9 mouse cellular contexts compared by ENCODE assay signal in the genomic region with DNA sequence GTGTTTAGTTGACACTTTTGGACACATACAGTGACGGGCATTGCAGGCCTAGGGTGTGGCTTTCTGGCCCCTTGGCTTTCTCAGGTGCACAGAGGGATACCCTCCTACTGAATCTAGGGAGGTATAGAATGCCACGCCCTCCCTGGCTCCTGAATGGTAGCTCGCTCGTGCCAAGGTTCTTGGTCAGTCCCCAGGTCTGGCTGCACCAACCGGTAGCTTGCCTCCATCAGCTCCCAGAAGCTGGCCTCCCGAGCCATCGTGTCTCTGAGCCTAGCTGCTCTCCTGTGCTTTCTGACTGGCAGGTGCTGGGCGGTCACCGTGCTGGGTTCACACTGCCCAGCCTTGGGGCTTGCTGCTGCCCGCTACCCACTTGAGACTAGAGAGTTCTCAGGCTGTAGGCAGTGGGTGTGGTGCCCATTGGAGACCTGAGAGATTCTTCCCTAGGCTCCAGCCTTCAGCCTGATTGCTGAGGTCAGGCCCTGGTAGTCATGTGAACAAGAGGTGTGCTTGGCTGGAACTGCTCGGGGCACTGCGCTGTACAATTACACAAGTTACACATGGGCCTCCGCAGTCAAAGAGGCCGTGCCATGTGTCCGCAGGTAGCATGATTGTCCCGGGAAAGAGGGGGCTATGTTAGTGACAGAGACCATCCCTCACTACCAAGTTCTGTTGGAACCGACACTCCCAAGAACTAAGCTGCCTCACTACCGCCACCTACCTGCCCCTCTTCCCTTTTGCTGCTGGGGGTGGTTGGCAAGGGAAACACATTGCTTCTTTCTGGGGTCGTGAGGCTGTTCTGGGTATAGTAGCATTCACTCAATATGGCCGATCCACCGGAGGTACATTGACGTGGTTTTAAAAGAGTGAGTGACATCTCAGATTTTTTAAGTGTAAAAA. TPM values are rescaled to one million over a fixed set of nuclear protein-coding genes. Genes with fewer than 3 reads are reported as not detected.
A peak's percentile ranks its signal among the peaks of the same experiment; 100 is the strongest.
DNase-seq lines count a peak whose midpoint lies in the region; ATAC-seq and TF ChIP-seq lines count a peak whose summit lies in the region.
"Had no signal": no experiment of that assay in that cellular context is flagged by ENCODE, and none has a peak within 500 bp of the region (broad histone marks: within the 10 kb centered on the region; RNA-seq: fewer than 3 reads in every experiment).

No protein-coding gene starts in this region.

- 0 out of 2 replicates have a peak, but pooled peaks have one; percentile 4 for TF ChIP-seq EP300 in ES-Bruce4 (IDR thresholded peaks at IDR 0.05; ENCODE audit: insufficient read depth, low read depth, low read length)

- peaks cover 28% of the 10 kb centered on the region for H3K4me1 ChIP-seq in kidney, postnatal 0 days (replicated peaks; ENCODE audit: insufficient read depth, low read length)
- H3K4me1 ChIP-seq in kidney, embryonic 16.5 days (ENCODE audit: insufficient read depth, low read length), result peaks cover 81% of the 10 kb centered on the region
- peaks cover 7% of the 10 kb centered on the region for H3K4me1 ChIP-seq in ES-Bruce4 (ENCODE audit: control insufficient read depth, insufficient read depth, low read length)
- peaks cover 69% of the 10 kb centered on the region for H3K4me1 ChIP-seq in embryonic facial prominence, embryonic 14.5 days (ENCODE audit: control insufficient read depth, insufficient read depth, low read length)
- peaks cover 100% of the 10 kb centered on the region for H3K4me1 ChIP-seq in limb, embryonic 10.5 days

- no peak overlapping the region for H3K27ac ChIP-seq in kidney, postnatal 0 days
- H3K27ac ChIP-seq in kidney, embryonic 16.5 days (ENCODE audit: low read length), result no peak overlapping the region
- H3K27ac ChIP-seq in ES-Bruce4 (ENCODE audit: insufficient read depth, low read length), result no peak overlapping the region
- 0 out of 2 replicates have a peak overlapping the region, but pooled peaks have one; percentile 68 for H3K27ac ChIP-seq in embryonic facial prominence, embryonic 14.5 days (replicated peaks; ENCODE audit: low read depth, low read length)
- H3K27ac ChIP-seq in limb, embryonic 10.5 days, result peak overlapping the region; percentile 81

- H3K4me2 ChIP-seq in kidney, postnatal 0 days (ENCODE audit: low read length), result no peak overlapping the region
- H3K4me2 ChIP-seq in kidney, embryonic 16.5 days (replicated peaks; ENCODE audit: low read depth, low read length), result no peak overlapping the region
- no peak overlapping the region for H3K4me2 ChIP-seq in embryonic facial prominence, embryonic 14.5 days (ENCODE audit: low read depth, low read length)
- H3K4me2 ChIP-seq: limb, embryonic 12.5 days had no signal

- TF ChIP-seq CTCF in kidney, postnatal 0 days (IDR thresholded peaks at IDR 0.05; ENCODE audit: low read depth), result peak; percentile 63; the same call in 1 of the 2 replicates
- TF ChIP-seq CTCF in ES-Bruce4 (IDR thresholded peaks at IDR 0.05; ENCODE audit: low read depth, low read length), result peak; percentile 81

- 79% methylated on average over 22 of the region's 22 CpGs for WGBS in kidney, postnatal 0 days
- 81% methylated on average over 22 of the region's 22 CpGs for WGBS in kidney, embryonic 16.5 days
- WGBS in embryonic facial prominence, embryonic 14.5 days, result 78% methylated on average over 21 of the region's 22 CpGs
- 83% methylated on average over 22 of the region's 22 CpGs for WGBS in limb, embryonic 10.5 days

- no peak for TF ChIP-seq POLR2A in ES-Bruce4 (IDR thresholded peaks at IDR 0.05; ENCODE audit: insufficient read depth, low read length)

- H3K36me3 ChIP-seq in kidney, postnatal 0 days (ENCODE audit: insufficient read depth, low read length), result peaks cover 6% of the 10 kb centered on the region; the same call in 1 of the 2 replicates
- H3K36me3 ChIP-seq in kidney, embryonic 16.5 days (ENCODE audit: insufficient read depth, low read length), result peaks cover 5% of the 10 kb centered on the region; the same call in 1 of the 2 replicates
- peaks cover 36% of the 10 kb centered on the region for H3K36me3 ChIP-seq in ES-Bruce4 (ENCODE audit: control insufficient read depth, insufficient read depth, low read length, poor library complexity, severe bottlenecking)
- peaks cover 10% of the 10 kb centered on the region; the same call in 1 of the 2 replicates for H3K36me3 ChIP-seq in embryonic facial prominence, embryonic 14.5 days (ENCODE audit: control insufficient read depth, insufficient read depth, low read length)
- peaks cover 13% of the 10 kb centered on the region for H3K36me3 ChIP-seq in limb, embryonic 10.5 days

- no peak overlapping the region for H3K4me3 ChIP-seq in kidney, postnatal 0 days (replicated peaks; ENCODE audit: low read depth, low read length)
- no peak overlapping the region for H3K4me3 ChIP-seq in kidney, embryonic 16.5 days (ENCODE audit: low read length)
- H3K4me3 ChIP-seq in ES-Bruce4 (ENCODE audit: low read depth, low read length), result no peak overlapping the region
- H3K4me3 ChIP-seq in embryonic facial prominence, embryonic 14.5 days (ENCODE audit: low read depth, low read length), result no peak overlapping the region
- H3K4me3 ChIP-seq in limb, embryonic 10.5 days, result no peak overlapping the region
- H3K4me3 ChIP-seq: limb, embryonic 12.5 days had no signal

- no peak overlapping the region for H3K9ac ChIP-seq in kidney, postnatal 0 days (ENCODE audit: low read depth, low read length)
- no peak overlapping the region for H3K9ac ChIP-seq in kidney, embryonic 16.5 days (replicated peaks; ENCODE audit: low read length)
- no peak overlapping the region for H3K9ac ChIP-seq in ES-Bruce4 (ENCODE audit: low read depth, poor library complexity, severe bottlenecking)
- no peak overlapping the region for H3K9ac ChIP-seq in embryonic facial prominence, embryonic 14.5 days (ENCODE audit: low read depth, low read length)
- H3K9ac ChIP-seq: limb, embryonic 12.5 days had no signal

- DNase-seq in kidney, postnatal 0 days (ENCODE audit: low spot score), result no peak
- no peak for DNase-seq in embryonic facial prominence, embryonic 14.5 days (ENCODE audit: low spot score)
- DNase-seq in limb, embryonic 10.5 days (ENCODE audit: low spot score), result no peak
- DNase-seq in thymus, postnatal 10 days (ENCODE audit: low spot score in 2 of 2), result peak; percentile 46 to 70
- DNase-seq in frontal cortex, postnatal 25 days (ENCODE audit: low spot score in 2 of 2), result no peak

- H3K27me3 ChIP-seq in kidney, postnatal 0 days (ENCODE audit: insufficient read depth, low read length), result no peaks in the 10 kb centered on the region
- H3K27me3 ChIP-seq in kidney, embryonic 16.5 days (ENCODE audit: insufficient read depth, low read length), result no peaks in the 10 kb centered on the region
- H3K27me3 ChIP-seq in ES-Bruce4 (ENCODE audit: control insufficient read depth, insufficient read depth, low read length, poor library complexity, severe bottlenecking), result no peaks in the 10 kb centered on the region
- no peaks in the 10 kb centered on the region for H3K27me3 ChIP-seq in embryonic facial prominence, embryonic 14.5 days (replicated peaks; ENCODE audit: control insufficient read depth, insufficient read depth, low read length)
- no peaks in the 10 kb centered on the region; the same call in 1 of the 2 replicates for H3K27me3 ChIP-seq in limb, embryonic 10.5 days (ENCODE audit: low read depth, poor library complexity, severe bottlenecking)

- no peak for ATAC-seq in kidney, postnatal 0 days (replicated peaks; ENCODE audit: low FRiP score, low read depth)
- no peak for ATAC-seq in kidney, embryonic 16.5 days (ENCODE audit: low FRiP score, low TSS enrichment)
- ATAC-seq in embryonic facial prominence, embryonic 14.5 days (ENCODE audit: low read depth), result no peak
- no peak for ATAC-seq in megakaryocyte progenitor cell, adult 5-6 weeks (replicated peaks; ENCODE audit: poor library complexity)

- H3K9me3 ChIP-seq in kidney, postnatal 0 days (replicated peaks; ENCODE audit: low read length), result no peaks in the 10 kb centered on the region
- H3K9me3 ChIP-seq in kidney, embryonic 16.5 days (ENCODE audit: low read length), result no peaks in the 10 kb centered on the region
- no peaks in the 10 kb centered on the region for H3K9me3 ChIP-seq in ES-Bruce4 (replicated peaks; ENCODE audit: control insufficient read depth, insufficient read depth, low read length, poor library complexity, severe bottlenecking)
- no peaks in the 10 kb centered on the region for H3K9me3 ChIP-seq in embryonic facial prominence, embryonic 14.5 days (ENCODE audit: control insufficient read depth, low read length)
- no peaks in the 10 kb centered on the region for H3K9me3 ChIP-seq in limb, embryonic 10.5 days (replicated peaks)
- H3K9me3 ChIP-seq: limb, embryonic 12.5 days had no signal

RNA-seq across cellular contexts. Expression of gene Gins2, which starts 27.3 kb away (rescaled TPM):
- polyA plus RNA-seq in kidney, postnatal 0 days (2015; fragmentation: Nextera tagmentation; extraction: Ambion mirVana), result 54.0 and 70.0 TPM in 2 replicates
- polyA plus RNA-seq in kidney, embryonic 16.5 days (2015; fragmentation: Nextera tagmentation; extraction: Ambion mirVana), result 114 and 117 TPM in 2 replicates
- 51.3 and 52.0 TPM in 2 replicates for polyA plus RNA-seq in ES-Bruce4 (2011; ENCODE audit: insufficient read depth, insufficient read length, low read depth, missing spikeins)
- polyA plus RNA-seq in embryonic facial prominence, embryonic 14.5 days (2014; fragmentation: Nextera tagmentation; extraction: Ambion mirVana), result 82.7 and 94.0 TPM in 2 replicates
- 153 and 167 TPM in 2 replicates for polyA plus RNA-seq in limb, embryonic 10.5 days (2016; fragmentation: Nextera tagmentation; extraction: Ambion mirVana)
- 65.9 and 67.1 TPM in 2 replicates for total RNA-seq in megakaryocyte progenitor cell, adult 5-6 weeks (2015)
- total RNA-seq in megakaryocyte progenitor cell, adult 5-6 weeks (2017), result 28.1 and 47.1 TPM in 2 replicates

Comparison
In these comparisons a context has a peak if more than half of its experiments do, and no peak if none do; other contexts are left out.
1. DNase-seq: peak in thymus, postnatal 10 days (2 of 2); none in kidney, postnatal 0 days (single experiment), embryonic facial prominence, embryonic 14.5 days (single experiment), limb, embryonic 10.5 days (single experiment) and frontal cortex, postnatal 25 days (0 of 2).
2. H3K27ac ChIP-seq: peak in embryonic facial prominence, embryonic 14.5 days (single experiment) and limb, embryonic 10.5 days (single experiment); none in kidney, postnatal 0 days (single experiment), kidney, embryonic 16.5 days (single experiment) and ES-Bruce4 (single experiment).